Comparison of ENCODE assay signal across 30 mouse cellular contexts in genomic region chr17:9654155-9654554, GRCm38 (mm10). TPM values are rescaled to one million over a fixed set of nuclear protein-coding genes. Genes with fewer than 3 reads are reported as not detected.
DNase-seq lines count a peak whose midpoint lies in the region.
"Had no signal": no experiment of that assay in that cellular context is flagged by ENCODE, and none has a peak within 500 bp of the region (broad histone marks: within the 10 kb centered on the region; RNA-seq: fewer than 3 reads in every experiment).

No protein-coding gene starts in this region.

- intact Hi-C loops in left cerebral cortex, postnatal 10 days (cut with DNase I), result no loop called here

- DNase-seq in adrenal gland, adult 2 months, result peak; percentile 2
- DNase-seq in adrenal gland, postnatal 4 days (ENCODE audit: low spot score in 2 of 2), result no peak
- DNase-seq in left cerebral cortex, adult 9 months (ENCODE audit: low spot score in 2 of 2), result peak; percentile 14 to 66
- no peak for DNase-seq in left cerebral cortex, postnatal 10 days (ENCODE audit: extremely low spot score in 1 of 2, low spot score in 2 of 2)
- DNase-seq in right cerebral cortex, adult 2 months (ENCODE audit: low spot score in 2 of 2), result peak; percentile 18 to 31
- DNase-seq in right cerebral cortex, postnatal 4 days, result no peak
- no peak for DNase-seq in testis, postnatal 10 days (ENCODE audit: low spot score)
- DNase-seq: adrenal gland, postnatal 14 days; cerebellum, adult 11 months; cerebellum, adult 8-10 months; cerebellum, postnatal 14 days; embryo, embryonic 11 days; gastrocnemius, adult 2 months; gastrocnemius, postnatal 36 days; heart, postnatal 36 days had no signal

RNA-seq across cellular contexts. Expression of gene Pabpc6, which starts 15.4 kb away (rescaled TPM):
- not detected for total RNA-seq in adrenal gland, adult 2 months (2021)
- not detected in 2 replicates for polyA plus RNA-seq in adrenal gland, adult 2 months (2012; rRNA removed)
- not detected for total RNA-seq in adrenal gland, postnatal 4 days (2021)
- not detected for total RNA-seq in left cerebral cortex, postnatal 10 days (2021)
- total RNA-seq: adrenal gland, postnatal 14 days; common myeloid progenitor, adult 5-6 weeks; gastrocnemius, adult 2 months; gastrocnemius, postnatal 36 days; heart, postnatal 36 days; MEL had no signal
- polyA plus RNA-seq: activated CD4-positive, CD25-positive, alpha-beta regulatory T cell, adult 4 months; brain, embryonic 14.5 days; C2C12; embryonic facial prominence, embryonic 11.5 days; embryonic facial prominence, embryonic 15.5 days; erythroblast, embryonic 14.5 days; forebrain, embryonic 10.5 days; forebrain, embryonic 14.5 days; heart, embryonic 13.5 days; heart, postnatal 0 days; hindbrain, embryonic 11.5 days; hindbrain, embryonic 15.5 days; Patski had no signal

Comparison
In these comparisons a context has a peak if more than half of its experiments do, and no peak if none do; other contexts are left out.
1. DNase-seq: peak in adrenal gland, adult 2 months (single experiment), left cerebral cortex, adult 9 months (2 of 2) and right cerebral cortex, adult 2 months (2 of 2); none in adrenal gland, postnatal 4 days (0 of 2), left cerebral cortex, postnatal 10 days (0 of 2), right cerebral cortex, postnatal 4 days (single experiment) and testis, postnatal 10 days (single experiment).